Mouse (Mus musculus): ENCODE measurements at regions not wholly inside any gene's neighbourhood (a gene's known extent, or its start where the extent isn't known, plus 50 kb on each side); places are given as distances from the start of the nearest gene placed in this dataset.

DNA sequence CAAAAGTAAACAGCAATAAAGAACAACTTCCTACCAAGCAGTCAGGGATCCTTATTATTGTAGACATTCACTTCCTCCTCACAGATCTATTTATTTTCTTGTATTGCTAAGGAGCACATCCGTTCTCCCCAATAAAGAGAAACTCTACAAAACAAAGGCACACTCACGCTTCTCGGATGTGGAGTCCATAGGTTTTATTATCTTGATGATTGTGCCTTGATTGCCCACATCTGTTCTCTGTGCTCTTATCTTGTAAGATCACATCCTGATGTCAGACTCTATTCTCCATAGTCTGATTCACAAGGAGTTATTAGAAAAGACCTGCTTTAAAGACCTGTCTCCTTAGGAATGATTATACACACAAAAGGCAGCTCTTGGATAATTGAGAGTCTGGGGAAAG lies 356.4 kb downstream of the Phf3 start:
- Histone ChIP-seq H3K36me3 (no peaks in the 10 kb centered on the region), H3K27me3 (ENCODE audit: low read depth, poor library complexity, severe bottlenecking) (no peaks in the 10 kb centered on the region), H3K4me1 (no peaks in the 10 kb centered on the region), H3K4me3 (no peak overlapping the region), H3K27ac (replicated peaks) (no peak overlapping the region), H3K9me3 (replicated peaks) (no peaks in the 10 kb centered on the region)
- no peak for DNase-seq (ENCODE audit: low spot score)
- WGBS, result 82% methylated on average over 3 of the region's 3 CpGs

DNA sequence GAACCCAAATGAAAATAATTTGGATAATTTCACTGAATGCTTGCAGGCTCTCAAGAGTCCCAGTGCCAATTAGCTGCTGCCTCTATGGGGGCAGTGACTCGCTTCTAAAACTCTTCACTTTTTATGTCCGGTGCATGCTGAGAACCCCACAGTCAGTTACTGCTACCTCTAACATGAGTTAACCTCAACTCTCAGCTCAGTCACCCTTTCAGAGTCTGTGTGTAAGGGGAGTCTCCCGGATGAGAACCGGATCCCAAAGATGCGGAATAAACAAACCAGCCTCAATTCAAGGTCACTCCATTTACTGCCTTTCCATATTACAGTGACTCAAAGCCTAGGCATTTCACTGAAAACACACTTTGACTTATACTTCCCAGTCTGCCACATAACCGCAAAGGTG lies 357.9 kb downstream of the Phf3 start:
- DNase-seq (ENCODE audit: low spot score), result no peak
- Histone ChIP-seq H3K4me3 (no peak overlapping the region), H3K9me3 (replicated peaks) (no peaks in the 10 kb centered on the region), H3K27me3 (ENCODE audit: low read depth, poor library complexity, severe bottlenecking) (no peaks in the 10 kb centered on the region), H3K27ac (replicated peaks) (no peak overlapping the region), H3K36me3 (no peaks in the 10 kb centered on the region), H3K4me1 (no peaks in the 10 kb centered on the region)
- 93% methylated on average over 6 of the region's 6 CpGs for WGBS

- DNase-seq (ENCODE audit: low spot score), result no peak
- Histone ChIP-seq H3K27me3 (ENCODE audit: low read depth, poor library complexity, severe bottlenecking) (no peaks in the 10 kb centered on the region), H3K27ac (replicated peaks) (no peak overlapping the region), H3K4me3 (no peak overlapping the region), H3K9me3 (replicated peaks) (no peaks in the 10 kb centered on the region), H3K36me3 (no peaks in the 10 kb centered on the region), H3K4me1 (no peaks in the 10 kb centered on the region)
- WGBS, result 53% methylated on average over 1 of the region's 1 CpGs
These were observed 370.5 kb downstream of the Phf3 start for GRCm38 (mm10) chr1:30503224-30503623.

GRCm38 (mm10) chr1:30460295-30460958 lies 413.3 kb downstream of the Phf3 start:
- no peak for DNase-seq (ENCODE audit: low spot score)
- no peak overlapping the region for H3K27ac ChIP-seq (replicated peaks)
- 91% methylated on average over 4 of the region's 4 CpGs for WGBS
- no peaks in the 10 kb centered on the region for H3K27me3 ChIP-seq (ENCODE audit: low read depth, poor library complexity, severe bottlenecking)
- H3K36me3 ChIP-seq, result no peaks in the 10 kb centered on the region
- H3K9me3 ChIP-seq (replicated peaks), result no peaks in the 10 kb centered on the region
- no peak overlapping the region for H3K4me3 ChIP-seq
- no peaks in the 10 kb centered on the region for H3K4me1 ChIP-seq

- DNase-seq (ENCODE audit: low spot score), result no peak
- Histone ChIP-seq H3K4me1 (no peaks in the 10 kb centered on the region), H3K27ac (replicated peaks) (no peak overlapping the region), H3K36me3 (no peaks in the 10 kb centered on the region), H3K27me3 (ENCODE audit: low read depth, poor library complexity, severe bottlenecking) (no peaks in the 10 kb centered on the region), H3K4me3 (no peak overlapping the region), H3K9me3 (replicated peaks) (no peaks in the 10 kb centered on the region)
- WGBS, result 70% methylated on average over 1 of the region's 1 CpGs
These were observed 435.8 kb downstream of the Phf3 start for GRCm38 (mm10) chr1:30437964-30438363.

- no peaks in the 10 kb centered on the region for H3K36me3 ChIP-seq
- no peak overlapping the region for H3K4me3 ChIP-seq
- no peak overlapping the region for H3K27ac ChIP-seq (replicated peaks)
- no peaks in the 10 kb centered on the region for H3K9me3 ChIP-seq (replicated peaks)
- DNase-seq (ENCODE audit: low spot score), result no peak
- no peaks in the 10 kb centered on the region for H3K27me3 ChIP-seq (ENCODE audit: low read depth, poor library complexity, severe bottlenecking)
- H3K4me1 ChIP-seq, result peaks cover 3% of the 10 kb centered on the region; the same call in 1 of the 2 replicates
These were observed 457.1 kb downstream of the Phf3 start for GRCm38 (mm10) chr1:30416582-30416981.

DNA sequence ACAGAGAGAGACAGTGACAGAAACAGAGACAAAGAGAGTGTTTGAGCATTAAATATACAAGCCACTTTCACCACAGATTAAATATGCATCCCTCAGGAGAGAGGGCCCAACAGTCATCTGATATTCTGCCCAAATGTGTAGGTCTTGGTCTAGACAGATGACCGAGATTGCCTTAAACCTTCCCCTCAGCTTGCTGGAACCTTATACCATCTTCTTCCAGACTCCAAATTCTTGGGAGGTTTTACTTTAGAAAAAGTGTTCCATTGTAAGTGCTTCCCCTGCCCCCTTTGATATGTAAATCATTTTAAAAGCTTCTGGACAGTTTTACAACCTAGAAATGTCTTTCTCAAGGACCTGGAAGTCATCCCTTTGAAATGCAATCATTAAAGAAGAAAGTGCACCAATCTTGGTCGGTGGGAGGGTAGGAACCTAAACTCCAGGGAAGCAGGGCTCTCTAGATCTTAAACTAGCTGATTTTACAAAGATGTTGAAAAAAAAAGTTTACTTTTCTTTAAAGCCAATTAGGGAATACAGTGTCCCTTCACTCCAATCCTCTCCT lies 458.8 kb downstream of the Phf3 start:
- no peaks in the 10 kb centered on the region for H3K36me3 ChIP-seq
- no peak for DNase-seq (ENCODE audit: low spot score)
- H3K4me3 ChIP-seq, result no peak overlapping the region
- no peaks in the 10 kb centered on the region for H3K9me3 ChIP-seq (replicated peaks)
- no peaks in the 10 kb centered on the region; the same call in 1 of the 2 replicates for H3K4me1 ChIP-seq
- H3K27me3 ChIP-seq (ENCODE audit: low read depth, poor library complexity, severe bottlenecking), result no peaks in the 10 kb centered on the region
- H3K27ac ChIP-seq (replicated peaks), result no peak overlapping the region
- 54% methylated on average over 2 of the region's 2 CpGs for WGBS

Data from midbrain, embryonic 10.5 days (tissue).